Mouse (Mus musculus) natural killer cell, adult 2 months (primary cell): Measurements from ENCODE around the gene Bnip1.

Experiments used
- DNase-seq, 2 experiments: peaks; one replicate each; pipeline ENCODE4 v3.0.0; 2022; ENCODE audit warnings: low spot score in 2 of 2

The Bnip1 gene

GRCm38 (mm10) chr17:26793068-26793765 lies 12.4 kb downstream of the Bnip1 start:
- no peak for DNase-seq

- DNase-seq: peak; percentile 13 to 45
Observed at GRCm38 (mm10) chr17:26794744-26795143, 13.9 kb downstream of the Bnip1 start.

GRCm38 (mm10) chr17:26795386-26795785 lies 14.5 kb downstream of the Bnip1 start:
- no peak for DNase-seq

GRCm38 (mm10) chr17:26797379-26798128 lies 16.7 kb downstream of the Bnip1 start:
- no peak for DNase-seq

- no peak for DNase-seq
Observed at GRCm38 (mm10) chr17:26802886-26803285, 22.0 kb downstream of the Bnip1 start.

GRCm38 (mm10) chr17:26812607-26813006 lies 31.7 kb downstream of the Bnip1 start:
- DNase-seq: no peak

GRCm38 (mm10) chr17:26813497-26813896 lies 32.6 kb downstream of the Bnip1 start:
- DNase-seq: no peak

GRCm38 (mm10) chr17:26816810-26817209 lies 35.9 kb downstream of the Bnip1 start:
- DNase-seq: no peak

- DNase-seq: no peak
Observed at GRCm38 (mm10) chr17:26817776-26818175, 36.9 kb downstream of the Bnip1 start.

GRCm38 (mm10) chr17:26826131-26826530 lies 45.3 kb downstream of the Bnip1 start:
- DNase-seq: no peak

- DNase-seq: no peak
Observed at GRCm38 (mm10) chr17:26833806-26834205, 52.9 kb downstream of the Bnip1 start.

GRCm38 (mm10) chr17:26834302-26834965 lies 53.6 kb downstream of the Bnip1 start:
- DNase-seq: no peak

- DNase-seq: no peak
Observed at GRCm38 (mm10) chr17:26834966-26835755, 54.3 kb downstream of the Bnip1 start.

- no peak for DNase-seq
Observed at GRCm38 (mm10) chr17:26835956-26836355, 55.1 kb downstream of the Bnip1 start.

GRCm38 (mm10) chr17:26836377-26836776 lies 55.5 kb downstream of the Bnip1 start:
- no peak for DNase-seq

- no peak for DNase-seq
Observed at GRCm38 (mm10) chr17:26836786-26837545, 56.1 kb downstream of the Bnip1 start.

- no peak for DNase-seq
Observed at GRCm38 (mm10) chr17:26837546-26837985, 56.7 kb downstream of the Bnip1 start.

- no peak for DNase-seq
Observed at GRCm38 (mm10) chr17:26838191-26838910, 57.5 kb downstream of the Bnip1 start.

- no peak for DNase-seq
Observed at GRCm38 (mm10) chr17:26838911-26839717, 58.2 kb downstream of the Bnip1 start.
